Mouse (Mus musculus) cerebellum, postnatal 25 days (tissue): Measurements from ENCODE around the gene Cblb.
A peak's percentile ranks its signal among the peaks of the same experiment; 100 is the strongest.

Experiments used
- DNase-seq, 2 experiments: peaks; one replicate each; pipeline ENCODE4 v3.0.0; 2021; ENCODE audit warnings: mixed read lengths in 2 of 2

The Cblb gene

DNA sequence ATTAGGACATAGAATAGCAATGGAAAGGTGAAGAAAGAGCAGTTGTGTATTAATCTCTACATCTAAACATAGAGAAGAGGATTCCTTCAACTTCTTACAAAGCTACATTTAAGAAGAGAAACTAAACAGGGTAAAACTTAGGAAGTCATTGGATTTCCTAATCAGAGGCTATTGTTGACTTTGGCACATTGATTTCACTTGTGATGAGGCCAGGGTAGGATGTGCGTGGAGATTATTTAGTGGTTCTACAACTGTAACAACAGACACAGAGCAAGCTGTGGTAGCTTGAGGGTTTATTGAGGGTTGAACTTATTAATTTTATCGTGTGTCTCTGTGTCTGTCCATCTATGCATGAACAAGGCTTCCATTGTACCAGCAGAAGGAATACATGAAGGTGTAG lies 7.8 kb downstream of the Cblb start:
- DNase-seq = no peak

- no peak for DNase-seq
Observed at GRCm38 (mm10) chr16:52040937-52041336, 9.9 kb downstream of the Cblb start.

DNA sequence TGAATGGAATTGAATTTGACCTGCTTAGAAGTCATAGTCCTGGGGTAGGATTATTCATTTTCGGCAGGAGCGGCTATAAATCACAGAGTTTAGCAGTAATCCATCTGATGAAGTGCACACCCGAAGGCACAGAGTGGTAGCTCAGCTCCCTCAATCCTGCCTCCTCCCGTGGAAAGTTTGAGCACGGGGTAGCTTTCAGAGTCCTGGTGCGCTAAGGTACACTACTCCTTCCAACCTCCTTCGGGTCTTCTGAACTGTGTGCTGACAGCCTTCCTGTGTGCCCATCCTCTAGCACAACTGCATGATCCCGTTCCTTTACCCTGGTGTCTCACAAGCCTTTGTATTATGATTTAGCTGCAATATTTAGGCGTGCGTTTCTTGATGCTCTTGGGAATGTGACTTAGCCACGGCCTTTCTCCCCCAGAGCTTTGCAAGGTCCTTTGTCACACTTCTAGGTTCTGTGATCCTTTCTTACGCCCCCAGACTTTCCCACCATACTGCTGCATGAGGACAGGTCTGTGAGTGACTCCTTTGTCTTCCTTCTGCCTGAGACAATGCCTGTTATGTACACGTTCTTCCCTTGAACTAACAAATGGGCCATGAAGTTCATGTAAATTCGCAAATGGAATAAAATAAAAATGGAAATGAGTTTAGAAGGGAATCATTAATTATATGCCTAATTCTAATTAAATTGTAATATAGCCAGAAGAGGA lies 11.8 kb downstream of the Cblb start:
- DNase-seq = no peak

DNA sequence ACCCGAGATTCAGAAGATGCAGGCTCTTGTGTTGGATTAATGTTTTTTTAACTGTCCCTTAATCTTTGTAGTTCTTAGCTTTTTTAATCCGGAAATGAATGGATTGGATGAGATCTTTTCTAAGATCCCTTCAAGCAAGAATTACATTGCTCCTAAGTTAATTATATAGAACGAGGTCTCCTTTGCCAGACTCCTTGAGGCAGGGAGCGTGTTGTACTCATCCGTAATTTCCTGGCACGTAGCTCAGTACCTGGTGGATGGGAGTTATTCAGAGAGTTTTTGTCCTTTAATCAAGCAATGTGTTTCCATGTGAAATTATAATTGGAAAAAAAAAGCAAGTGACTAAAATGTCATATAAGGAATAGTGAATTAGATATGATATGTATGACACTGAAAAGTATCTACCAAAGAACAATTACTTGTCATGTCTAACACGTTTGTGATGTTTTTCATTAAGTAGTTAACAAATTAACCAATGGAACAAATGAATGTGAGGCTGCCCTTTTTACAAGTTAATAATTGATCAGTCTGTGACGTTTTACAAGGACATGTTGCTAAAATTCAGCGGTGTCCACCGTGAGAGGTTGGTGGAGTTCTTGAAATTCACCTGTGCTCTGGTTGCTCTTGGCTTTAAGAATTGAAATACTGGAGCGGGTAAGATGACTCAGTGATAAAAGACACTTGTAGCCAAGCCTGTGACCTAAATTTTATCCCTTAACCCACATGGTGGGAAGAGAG lies 12.5 kb downstream of the Cblb start:
- DNase-seq = no peak

DNA sequence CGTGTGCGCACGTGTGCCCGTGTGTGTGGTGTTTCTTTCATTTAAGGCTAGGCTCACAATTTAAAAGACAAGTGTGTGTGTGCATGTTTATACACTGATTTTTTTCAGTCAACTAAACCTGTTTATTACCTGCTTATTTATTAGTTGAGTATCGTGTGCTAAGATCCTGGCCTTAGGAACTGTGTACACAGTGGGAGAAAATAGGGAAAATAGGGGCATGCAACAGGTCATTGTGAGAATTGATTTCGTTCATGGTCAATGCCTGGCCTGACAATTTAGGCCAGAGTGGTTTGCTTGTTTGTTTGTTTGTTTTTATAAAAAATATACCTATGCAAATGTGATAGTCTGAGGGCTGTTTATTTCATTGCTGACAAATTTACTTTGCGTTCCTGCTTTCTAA lies 13.5 kb downstream of the Cblb start:
- no peak for DNase-seq

- no peak for DNase-seq
Observed at GRCm38 (mm10) chr16:52044985-52045384, 14.0 kb downstream of the Cblb start.

GRCm38 (mm10) chr16:52046464-52046863 lies 15.4 kb downstream of the Cblb start:
- DNase-seq = no peak

DNA sequence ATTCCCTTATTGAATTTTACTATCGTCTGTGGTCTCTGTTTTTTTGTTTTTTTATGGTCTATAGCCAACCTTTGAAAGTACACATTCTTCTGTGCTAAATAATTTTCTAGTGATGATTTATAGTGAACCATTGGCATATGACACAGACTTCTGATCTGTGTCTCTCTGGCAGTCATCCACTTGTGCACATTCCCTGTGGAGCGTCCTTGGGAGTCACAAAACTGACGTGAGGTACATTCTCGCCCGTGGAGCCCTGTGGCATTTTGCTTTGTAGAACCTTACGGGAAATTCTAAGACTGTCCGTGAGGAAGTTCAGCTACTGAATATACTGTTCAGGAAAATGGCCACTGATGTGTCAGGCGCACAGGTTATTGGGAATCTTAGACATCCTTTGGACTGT lies 20.1 kb downstream of the Cblb start:
- peak in 1 of 2 experiments; percentile 50 for DNase-seq

DNA sequence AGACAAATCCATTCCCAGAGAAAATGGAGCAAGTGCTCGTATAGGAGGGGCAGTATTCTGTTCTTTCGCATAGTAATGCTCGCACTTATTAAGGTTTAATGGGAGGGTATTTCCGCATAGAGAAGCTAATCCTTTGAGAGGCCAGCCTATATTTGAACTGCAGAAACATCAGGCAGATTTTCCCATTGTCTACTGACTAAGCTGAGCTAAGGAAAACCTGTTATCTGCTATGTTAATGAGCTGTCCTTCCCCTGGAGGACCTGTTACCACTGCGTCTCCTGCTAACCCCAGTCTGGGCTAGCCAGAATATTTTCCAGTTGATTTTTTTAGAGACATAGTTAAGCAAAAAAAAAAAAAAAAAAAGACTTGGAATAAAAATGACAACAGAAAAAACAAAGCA lies 21.7 kb downstream of the Cblb start:
- DNase-seq = no peak

DNA sequence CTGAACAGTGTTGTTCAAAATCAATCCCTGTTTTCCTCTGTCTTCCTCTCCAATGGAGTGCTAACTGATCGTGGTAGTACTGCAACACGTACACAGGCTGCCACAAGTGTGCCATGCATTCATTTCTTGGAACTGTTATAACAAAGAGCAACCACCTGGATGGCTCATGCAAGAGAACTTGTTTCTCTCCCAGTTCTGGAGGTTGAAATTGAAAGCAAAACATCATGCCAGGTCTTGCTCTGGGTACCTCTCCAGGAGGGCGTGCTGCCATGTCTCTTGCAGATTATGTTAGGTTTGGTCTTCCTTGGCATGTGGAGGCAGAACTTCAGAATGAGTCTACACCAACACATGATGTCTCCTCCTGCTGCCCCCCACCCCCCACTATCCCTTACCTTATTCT lies 24.2 kb downstream of the Cblb start:
- DNase-seq = no peak

DNA sequence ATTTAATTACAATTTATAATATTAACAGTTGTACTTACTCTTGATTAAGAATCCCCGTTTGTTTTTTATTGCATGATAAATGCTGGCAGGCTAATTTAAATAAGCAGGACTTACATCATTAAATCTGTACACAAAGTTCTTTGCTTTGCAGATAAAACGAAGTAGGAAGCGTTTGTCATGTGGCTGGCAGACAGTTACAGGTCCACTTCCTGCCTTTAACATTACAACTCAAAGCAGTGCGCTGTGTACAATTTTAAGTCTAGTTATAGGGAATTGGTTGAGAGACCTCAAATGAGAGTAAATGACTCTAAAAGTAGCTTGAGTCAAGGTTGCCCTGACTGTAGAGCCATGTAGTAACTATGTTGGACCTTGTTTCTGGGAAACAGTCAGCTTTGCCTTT lies 25.1 kb downstream of the Cblb start:
- no peak for DNase-seq

- DNase-seq = no peak
Observed at GRCm38 (mm10) chr16:52057335-52057734, 26.3 kb downstream of the Cblb start.

DNA sequence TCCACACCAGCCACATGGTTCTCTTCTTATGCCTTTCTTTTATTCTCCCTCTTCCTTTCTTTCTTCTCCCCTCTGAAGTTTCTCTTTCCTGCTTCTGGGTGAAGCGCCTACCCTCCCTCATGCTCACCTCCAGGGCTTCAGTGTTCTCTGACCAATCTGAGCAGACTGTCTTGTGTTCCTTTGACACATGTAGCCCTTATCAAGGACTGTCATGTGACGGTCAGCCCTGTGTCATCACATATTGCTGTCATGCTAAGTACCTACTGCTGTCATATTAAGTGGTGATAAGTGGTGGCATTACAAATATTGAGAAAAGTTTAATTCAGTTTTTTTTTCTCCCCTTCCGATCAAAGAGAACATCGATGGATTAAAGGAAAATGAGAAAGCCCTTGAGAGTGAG lies 28.5 kb downstream of the Cblb start:
- no peak for DNase-seq

- DNase-seq = no peak
Observed at GRCm38 (mm10) chr16:52060100-52060719, 29.2 kb downstream of the Cblb start.

DNA sequence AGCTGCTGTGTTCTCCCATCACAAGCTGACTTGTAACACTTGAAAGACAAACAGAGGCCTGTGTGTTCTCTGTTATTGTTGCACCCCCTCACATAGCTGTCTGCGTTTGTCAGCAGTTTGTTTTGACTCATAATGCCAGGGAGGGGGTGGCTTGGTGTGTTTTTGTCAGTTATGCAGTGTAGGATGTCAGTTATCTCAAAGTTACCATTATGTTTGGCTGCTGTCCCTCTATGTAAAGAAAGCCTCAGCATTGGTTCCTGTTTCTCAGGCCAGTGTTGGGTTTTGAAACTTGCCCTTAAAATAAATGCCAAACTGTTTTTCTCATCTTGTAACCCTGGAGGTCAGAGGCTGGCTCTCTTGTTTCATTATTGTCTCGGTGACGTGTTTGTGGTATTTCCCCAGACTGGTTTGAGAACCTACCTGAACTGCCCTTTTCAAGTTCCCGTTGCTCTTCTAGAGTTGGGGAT lies 30.0 kb downstream of the Cblb start:
- no peak for DNase-seq

GRCm38 (mm10) chr16:52064309-52065105 lies 33.5 kb downstream of the Cblb start:
- DNase-seq = no peak

DNA sequence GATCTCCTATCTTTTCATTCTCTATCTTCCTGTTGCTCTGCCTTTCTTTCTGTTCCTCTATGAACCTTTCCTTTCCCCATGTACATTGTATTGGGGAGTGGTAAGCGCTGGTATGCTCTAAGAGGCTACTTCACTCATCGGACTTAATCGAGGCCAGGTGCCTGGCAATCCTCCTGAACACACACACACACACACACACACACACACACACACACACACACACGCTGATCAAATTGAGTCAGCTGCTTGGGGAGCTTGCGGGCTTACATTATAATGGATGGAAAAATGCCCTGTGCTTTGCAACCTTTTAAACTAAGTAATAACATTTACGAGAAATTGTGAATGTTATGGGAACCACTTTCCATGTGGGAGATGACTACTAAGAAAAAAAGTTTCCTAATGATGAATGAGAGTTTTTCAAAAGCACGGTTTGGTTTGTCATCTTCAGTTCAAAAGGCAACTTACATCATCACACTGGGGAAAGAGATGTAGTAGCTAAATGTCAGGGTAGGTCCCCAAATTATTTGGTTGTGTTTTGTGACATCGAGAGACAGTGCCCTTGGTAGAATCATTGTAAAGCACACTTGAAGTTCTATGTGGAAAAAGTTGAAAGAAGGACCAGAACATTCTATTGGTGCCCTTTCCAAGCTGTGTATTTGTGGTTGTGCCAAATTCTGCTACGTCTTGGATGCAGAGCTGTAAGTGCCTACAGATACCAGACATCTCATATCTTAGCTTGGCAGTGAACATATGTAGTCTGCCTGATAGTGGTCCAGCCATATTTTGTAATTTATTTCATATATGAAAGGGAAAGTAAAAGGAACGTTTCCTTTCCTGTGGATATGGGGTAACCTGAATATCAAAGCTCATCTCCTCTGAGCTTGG lies 36.8 kb downstream of the Cblb start:
- DNase-seq = no peak

DNA sequence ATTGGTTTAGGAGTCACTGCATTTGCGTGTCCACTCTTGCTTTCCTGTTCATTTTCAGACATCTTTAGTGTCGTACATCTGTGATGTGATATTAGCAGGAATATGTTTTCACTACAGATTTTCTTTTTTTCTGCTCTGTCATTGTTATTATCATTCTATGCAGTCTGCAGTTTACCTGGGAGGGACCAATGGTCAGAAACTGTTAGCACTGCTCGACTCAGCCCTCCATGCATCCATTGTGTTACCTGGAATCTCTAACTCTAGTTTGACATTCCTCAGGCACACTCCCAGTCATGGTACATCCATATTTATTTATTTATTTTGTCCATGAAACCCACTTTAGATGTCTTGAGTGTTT lies 37.5 kb downstream of the Cblb start:
- DNase-seq = no peak

DNA sequence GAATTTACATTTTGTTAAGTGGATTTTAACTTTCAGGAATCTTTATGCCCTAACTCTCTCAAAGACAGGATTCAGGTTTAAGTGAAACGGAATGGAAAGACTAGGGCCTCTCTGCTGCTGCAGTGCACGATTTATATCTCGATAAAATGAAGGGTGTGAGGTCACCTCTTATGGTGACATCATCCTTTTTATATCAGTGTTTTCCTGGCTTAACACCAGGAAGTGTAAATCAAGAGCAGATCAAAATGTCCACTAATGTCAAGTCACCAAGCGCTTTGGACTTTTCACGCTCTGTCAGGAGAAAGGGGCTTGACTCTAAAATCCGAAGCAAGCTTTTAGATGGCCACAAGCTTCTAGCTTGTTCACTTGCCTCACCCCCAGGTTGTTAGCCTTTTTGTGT lies 38.6 kb downstream of the Cblb start:
- DNase-seq = no peak

- no peak for DNase-seq
Observed at GRCm38 (mm10) chr16:52070128-52070527, 39.1 kb downstream of the Cblb start.

GRCm38 (mm10) chr16:52071290-52071689 lies 40.3 kb downstream of the Cblb start:
- no peak for DNase-seq

DNA sequence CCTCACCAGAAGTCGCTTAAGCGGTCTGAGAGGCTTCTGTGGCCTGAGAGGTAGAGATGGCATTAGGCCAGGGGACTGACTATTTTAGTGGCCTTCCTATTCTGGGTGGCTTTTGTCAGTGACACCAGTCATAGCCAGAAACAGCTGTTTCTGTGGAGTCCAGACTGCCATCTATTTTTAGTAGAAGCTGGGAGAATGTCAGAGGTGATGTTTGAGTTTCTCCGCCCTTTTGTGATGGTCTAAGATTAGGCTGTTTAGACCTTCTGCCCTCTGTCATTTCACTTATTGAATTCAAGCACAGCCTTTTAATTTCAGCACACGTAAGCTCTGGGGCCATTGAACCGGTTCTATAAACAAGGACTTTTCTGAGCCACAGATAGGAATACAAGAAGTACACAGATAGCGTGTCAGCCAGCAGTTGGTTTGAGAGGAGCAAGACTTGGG lies 40.8 kb downstream of the Cblb start:
- no peak for DNase-seq
